Mouse (Mus musculus): Measurements from ENCODE around the gene Hrct1. TPM values are rescaled to one million over a fixed set of nuclear protein-coding genes. Genes with fewer than 3 reads are reported as not detected.

Hrct1 gene
- total and polyA plus RNA-seq, 3 experiments, result 0.16 TPM; not detected in 2

GRCm38 (mm10) chr4:43726228-43726993, 577 bp upstream of the Hrct1 start:
- ATAC-seq (ENCODE audit: extremely low read depth, insufficient number of reproducible peaks, low FRiP score, poor library complexity, severe bottlenecking), result no peak
- Histone ChIP-seq H3K9me3 (replicated peaks) (no peaks in the 10 kb centered on the region), H3K27me3 (ENCODE audit: insufficient read depth, low read length) (peaks cover 35% of the 10 kb centered on the region), H3K4me3 (ENCODE audit: low read depth, low read length) (no peak overlapping the region), H3K36me3 (replicated peaks) (no peaks in the 10 kb centered on the region), H3K4me1 (ENCODE audit: insufficient read depth, low read depth, low read length) (no peaks in the 10 kb centered on the region)
- TF ChIP-seq CTCF (IDR thresholded peaks at IDR 0.05; ENCODE audit: low read depth, low read length) (no peak), GATA2 (IDR thresholded peaks at IDR 0.05; ENCODE audit: borderline replicate concordance, low read depth, low read length) (no peak), POLR2AphosphoS5 (IDR thresholded peaks at IDR 0.05; ENCODE audit: insufficient replicate concordance, low read depth, low read length) (no peak), GATA1 (IDR thresholded peaks at IDR 0.05; ENCODE audit: borderline replicate concordance, low read length) (no peak), TAL1 (conservative IDR thresholded peaks at IDR 0.05; ENCODE audit: low read depth, low read length) (no peak)
- DNase-seq (ENCODE audit: low spot score), result no peak

- H3K4me3 ChIP-seq (ENCODE audit: low read depth, low read length), result peak overlapping the region; percentile 5; the same call in 1 of the 2 replicates
- no peaks in the 10 kb centered on the region for H3K9me3 ChIP-seq (replicated peaks)
- ATAC-seq (ENCODE audit: extremely low read depth, insufficient number of reproducible peaks, low FRiP score, poor library complexity, severe bottlenecking) (no peak; the same call in 1 of the 2 replicates), DNase-seq (ENCODE audit: low spot score) (no peak)
- peaks cover 41% of the 10 kb centered on the region for H3K27me3 ChIP-seq (ENCODE audit: insufficient read depth, low read length)
- no peaks in the 10 kb centered on the region for H3K36me3 ChIP-seq (replicated peaks)
- TF ChIP-seq TAL1 (conservative IDR thresholded peaks at IDR 0.05; ENCODE audit: low read depth, low read length), result no peak
- TF ChIP-seq GATA1 (IDR thresholded peaks at IDR 0.05; ENCODE audit: borderline replicate concordance, low read length), result no peak
- TF ChIP-seq GATA2 (IDR thresholded peaks at IDR 0.05; ENCODE audit: borderline replicate concordance, low read depth, low read length), result no peak
- H3K4me1 ChIP-seq (ENCODE audit: insufficient read depth, low read depth, low read length), result no peaks in the 10 kb centered on the region
Observed at GRCm38 (mm10) chr4:43727718-43728575, 959 bp downstream of the Hrct1 start.

GRCm38 (mm10) chr4:43728576-43728954, 1.6 kb downstream of the Hrct1 start:
- ATAC-seq (ENCODE audit: extremely low read depth, insufficient number of reproducible peaks, low FRiP score, poor library complexity, severe bottlenecking) (no peak; the same call in 1 of the 2 replicates), DNase-seq (ENCODE audit: low spot score) (no peak)

GRCm38 (mm10) chr4:43729126-43729525, 2.1 kb downstream of the Hrct1 start:
- H3K4me3 ChIP-seq (ENCODE audit: low read depth, low read length), result no peak overlapping the region
- H3K4me1 ChIP-seq (ENCODE audit: insufficient read depth, low read depth, low read length), result no peaks in the 10 kb centered on the region
- no peak for DNase-seq (ENCODE audit: low spot score)
- H3K27me3 ChIP-seq (ENCODE audit: insufficient read depth, low read length), result peaks cover 46% of the 10 kb centered on the region
- H3K9me3 ChIP-seq (replicated peaks), result no peaks in the 10 kb centered on the region
- no peaks in the 10 kb centered on the region for H3K36me3 ChIP-seq (replicated peaks)
- TF ChIP-seq GATA2 (IDR thresholded peaks at IDR 0.05; ENCODE audit: borderline replicate concordance, low read depth, low read length), result no peak
- TF ChIP-seq POLR2AphosphoS5 (IDR thresholded peaks at IDR 0.05; ENCODE audit: insufficient replicate concordance, low read depth, low read length), result no peak
- TF ChIP-seq TAL1 (conservative IDR thresholded peaks at IDR 0.05; ENCODE audit: low read depth, low read length), result no peak
- no peak for TF ChIP-seq GATA1 (IDR thresholded peaks at IDR 0.05; ENCODE audit: borderline replicate concordance, low read length)
- no peak for ATAC-seq (ENCODE audit: extremely low read depth, insufficient number of reproducible peaks, low FRiP score, poor library complexity, severe bottlenecking)

More at GRCm38 (mm10) chr4:43728576-43728954, 1.6 kb downstream of the Hrct1 start:
- no peak for TF ChIP-seq GATA2 (IDR thresholded peaks at IDR 0.05; ENCODE audit: borderline replicate concordance, low read depth, low read length)
- TF ChIP-seq CTCF (IDR thresholded peaks at IDR 0.05; ENCODE audit: low read depth, low read length), result no peak
- no peak for TF ChIP-seq GATA1 (IDR thresholded peaks at IDR 0.05; ENCODE audit: borderline replicate concordance, low read length)
- TF ChIP-seq POLR2AphosphoS5 (IDR thresholded peaks at IDR 0.05; ENCODE audit: insufficient replicate concordance, low read depth, low read length), result no peak
- TF ChIP-seq TAL1 (conservative IDR thresholded peaks at IDR 0.05; ENCODE audit: low read depth, low read length), result no peak
- Histone ChIP-seq H3K9me3 (replicated peaks) (no peaks in the 10 kb centered on the region), H3K36me3 (replicated peaks) (no peaks in the 10 kb centered on the region), H3K4me1 (ENCODE audit: insufficient read depth, low read depth, low read length) (no peaks in the 10 kb centered on the region), H3K4me3 (ENCODE audit: low read depth, low read length) (no peak overlapping the region), H3K27me3 (ENCODE audit: insufficient read depth, low read length) (peaks cover 46% of the 10 kb centered on the region)

GRCm38 (mm10) chr4:43729794-43730550, 3.0 kb downstream of the Hrct1 start, which contains the start of gene Spaar:
TSS of gene Spaar (plus strand) at chr4:43730034.
- peaks cover 46% of the 10 kb centered on the region for H3K27me3 ChIP-seq (ENCODE audit: insufficient read depth, low read length)
- H3K4me3 ChIP-seq (ENCODE audit: low read depth, low read length), result no peak within 1 kb of the TSS
- DNase-seq (ENCODE audit: low spot score), result no peak
- no peaks in the 10 kb centered on the region for H3K9me3 ChIP-seq (replicated peaks)
- TF ChIP-seq TAL1 (conservative IDR thresholded peaks at IDR 0.05; ENCODE audit: low read depth, low read length) (no peak), GATA2 (IDR thresholded peaks at IDR 0.05; ENCODE audit: borderline replicate concordance, low read depth, low read length) (no peak), CTCF (IDR thresholded peaks at IDR 0.05; ENCODE audit: low read depth, low read length) (no peak), POLR2AphosphoS5 (IDR thresholded peaks at IDR 0.05; ENCODE audit: insufficient replicate concordance, low read depth, low read length) (no peak), GATA1 (IDR thresholded peaks at IDR 0.05; ENCODE audit: borderline replicate concordance, low read length) (no peak)
- ATAC-seq (ENCODE audit: extremely low read depth, insufficient number of reproducible peaks, low FRiP score, poor library complexity, severe bottlenecking), result no peak
- H3K36me3 ChIP-seq (replicated peaks), result no peaks in the 10 kb centered on the region
- H3K4me1 ChIP-seq (ENCODE audit: insufficient read depth, low read depth, low read length), result no peaks in the 10 kb centered on the region
